Mouse (Mus musculus) intestine, embryonic 14.5 days (tissue): ENCODE results near the gene Dlec1. TPM values are rescaled to one million over a fixed set of nuclear protein-coding genes. Genes with fewer than 3 reads are reported as not detected.

Experiments
- ATAC-seq: fragments of 200-750 bp; cut with Nextera tagmentation; replicated peaks from 2 replicates; pipeline ENCODE4 v1.8.0; 2017; ENCODE audit warnings: low read depth, moderate number of reproducible peaks, moderate TSS enrichment, moderate library complexity; ENCODE audit not compliant: low FRiP score, low TSS enrichment
- DNase-seq: peaks from one replicate; pipeline ENCODE4 v3.0.0-alpha.2; 2018; ENCODE audit warnings: low spot score
- H3K27ac ChIP-seq: fragments of 300-500 bp; sonication (generic); 2 replicates; pipeline ENCODE4 v1.5.1; 2014; ENCODE audit warnings: low read depth, mild to moderate bottlenecking, control low read depth
- H3K27me3 ChIP-seq: fragments of 300-500 bp; sonication (generic); replicated peaks from 2 replicates; pipeline ENCODE4 v1.6.1; 2014; ENCODE audit warnings: low read length, control low read depth; ENCODE audit not compliant: control insufficient read depth, insufficient read depth
- H3K36me3 ChIP-seq: fragments of 300-500 bp; sonication (generic); 2 replicates; pipeline ENCODE4 v1.6.1; 2014; ENCODE audit warnings: low read length, control low read depth; ENCODE audit not compliant: control insufficient read depth, insufficient read depth
- H3K4me1 ChIP-seq: fragments of 300-500 bp; sonication (generic); replicated peaks from 2 replicates; pipeline ENCODE4 v1.6.1; 2014; ENCODE audit warnings: low read length, control low read depth, mixed read lengths; ENCODE audit not compliant: control insufficient read depth, insufficient read depth
- H3K4me2 ChIP-seq: fragments of 300-500 bp; sonication (generic); 2 replicates; pipeline ENCODE4 v1.6.1; 2014; ENCODE audit warnings: low read length
- H3K4me3 ChIP-seq: fragments of 300-500 bp; sonication (generic); 2 replicates; pipeline ENCODE4 v1.5.1; 2014; ENCODE audit warnings: low read depth, low read length, control low read depth, mixed read lengths
- H3K9ac ChIP-seq: fragments of 300-500 bp; sonication (generic); 2 replicates; pipeline ENCODE4 v1.6.1; 2014; ENCODE audit warnings: mild to moderate bottlenecking, low read length
- H3K9me3 ChIP-seq: fragments of 300-500 bp; sonication (generic); 2 replicates; pipeline ENCODE4 v1.6.1; 2016; ENCODE audit warnings: low read length, control low read depth; ENCODE audit not compliant: control insufficient read depth
- WGBS: fragments of 180-500 bp; shearing (Covaris S2); extraction: QIAGEN DNeasy Blood & Tissue Kit; methylation state at CpG from one replicate; pipeline ENCODE4 v1.1.7; 2014; 5-methylcytosine and 5-hydroxymethylcytosine counted together
- polyA plus RNA-seq: library from polyadenylated mRNA; unstranded; fragments of >200 nt; fragmentation: Nextera tagmentation; extraction: Ambion mirVana; gene quantifications from 2 replicates; pipeline ENCODE4 v1.2.1, GENCODE M21; 2014

Gene Dlec1
- polyA plus RNA-seq, 1 experiment from 2014 or later = 0.37 TPM

- Histone ChIP-seq H3K9ac (0 out of 2 replicates have a peak within 1 kb of the TSS, but pooled peaks have one; percentile 7), H3K27me3 (no peaks in the 10 kb centered on the region), H3K9me3 (no peaks in the 10 kb centered on the region), H3K36me3 (no peaks in the 10 kb centered on the region), H3K27ac (no peak within 1 kb of the TSS), H3K4me3 (peak within 1 kb of the TSS; percentile 47), H3K4me2 (peak within 1 kb of the TSS; percentile 56), H3K4me1 (no peaks in the 10 kb centered on the region)
- WGBS = under 1% methylated on average over 62 of the region's 65 CpGs
- ATAC-seq (peak; percentile 87), DNase-seq (peak; percentile 92)
These were observed 54.3 kb downstream of the Dlec1 start, which contains the start of gene Acaa1b for GRCm38 (mm10) chr9:119156278-119157201. Gene Acaa1b, minus strand, starts transcription at chr9:119157093.

- H3K4me1 ChIP-seq = no peaks in the 10 kb centered on the region
- no peak within 1 kb of the TSS for H3K4me3 ChIP-seq
- WGBS = 54% methylated on average over 4 of the region's 4 CpGs
- H3K9me3 ChIP-seq = no peaks in the 10 kb centered on the region
- ATAC-seq (no peak), DNase-seq (no peak)
- H3K36me3 ChIP-seq = no peaks in the 10 kb centered on the region
- H3K27ac ChIP-seq = no peak within 1 kb of the TSS
- no peak within 1 kb of the TSS for H3K4me2 ChIP-seq
- H3K9ac ChIP-seq = no peak within 1 kb of the TSS
- no peaks in the 10 kb centered on the region for H3K27me3 ChIP-seq
These were observed 56.6 kb downstream of the Dlec1 start, which contains the start of gene Gm47289 for GRCm38 (mm10) chr9:119158861-119159260. Gene Gm47289, plus strand, starts transcription at chr9:119159161.

GRCm38 (mm10) chr9:119160689-119161088 is 58.4 kb downstream of the Dlec1 start:
- H3K36me3 ChIP-seq = no peaks in the 10 kb centered on the region
- no peaks in the 10 kb centered on the region for H3K9me3 ChIP-seq
- 86% methylated on average over 3 of the region's 3 CpGs for WGBS
- no peak overlapping the region for H3K27ac ChIP-seq
- H3K27me3 ChIP-seq = no peaks in the 10 kb centered on the region
- DNase-seq = no peak
- H3K4me3 ChIP-seq = no peak overlapping the region
- no peaks in the 10 kb centered on the region for H3K4me1 ChIP-seq
- no peak for ATAC-seq
- H3K9ac ChIP-seq = no peak overlapping the region
- no peak overlapping the region for H3K4me2 ChIP-seq

GRCm38 (mm10) chr9:119164743-119165142 is 62.5 kb downstream of the Dlec1 start:
- WGBS = 89% methylated on average over 7 of the region's 7 CpGs
- Histone ChIP-seq H3K4me3 (no peak overlapping the region), H3K4me2 (no peak overlapping the region), H3K9ac (no peak overlapping the region), H3K36me3 (no peaks in the 10 kb centered on the region), H3K9me3 (no peaks in the 10 kb centered on the region), H3K4me1 (no peaks in the 10 kb centered on the region), H3K27ac (no peak overlapping the region), H3K27me3 (no peaks in the 10 kb centered on the region)
- no peak for ATAC-seq
- DNase-seq = no peak

- ATAC-seq (no peak), DNase-seq (no peak)
- no peak overlapping the region for H3K4me3 ChIP-seq
- no peaks in the 10 kb centered on the region for H3K4me1 ChIP-seq
- H3K36me3 ChIP-seq = no peaks in the 10 kb centered on the region
- no peaks in the 10 kb centered on the region for H3K27me3 ChIP-seq
- no peaks in the 10 kb centered on the region for H3K9me3 ChIP-seq
- H3K4me2 ChIP-seq = no peak overlapping the region
- 96% methylated on average over 6 of the region's 6 CpGs for WGBS
- no peak overlapping the region for H3K27ac ChIP-seq
- no peak overlapping the region for H3K9ac ChIP-seq
These were observed 63.3 kb downstream of the Dlec1 start for GRCm38 (mm10) chr9:119165548-119165947.

- no peaks in the 10 kb centered on the region for H3K9me3 ChIP-seq
- ATAC-seq = no peak
- H3K27ac ChIP-seq = no peak overlapping the region
- H3K4me2 ChIP-seq = no peak overlapping the region
- H3K4me3 ChIP-seq = no peak overlapping the region
- H3K9ac ChIP-seq = no peak overlapping the region
- no peak for DNase-seq
- 88% methylated on average over 2 of the region's 2 CpGs for WGBS
- no peaks in the 10 kb centered on the region for H3K27me3 ChIP-seq
- H3K4me1 ChIP-seq = no peaks in the 10 kb centered on the region
- no peaks in the 10 kb centered on the region for H3K36me3 ChIP-seq
These were observed 65.3 kb downstream of the Dlec1 start for GRCm38 (mm10) chr9:119167608-119168007.

GRCm38 (mm10) chr9:119179292-119179691 is 77.0 kb downstream of the Dlec1 start:
- H3K9ac ChIP-seq = no peak overlapping the region
- DNase-seq = no peak
- no peak overlapping the region for H3K27ac ChIP-seq
- H3K4me3 ChIP-seq = no peak overlapping the region
- no peaks in the 10 kb centered on the region for H3K36me3 ChIP-seq
- no peaks in the 10 kb centered on the region for H3K4me1 ChIP-seq
- H3K27me3 ChIP-seq = no peaks in the 10 kb centered on the region
- no peak for ATAC-seq
- H3K4me2 ChIP-seq = no peak overlapping the region
- H3K9me3 ChIP-seq = no peaks in the 10 kb centered on the region
- 90% methylated on average over 11 of the region's 11 CpGs for WGBS

- no peak for ATAC-seq
These were observed 79.0 kb downstream of the Dlec1 start for GRCm38 (mm10) chr9:119181241-119181728.

More at GRCm38 (mm10) chr9:119181241-119181728, 79.0 kb downstream of the Dlec1 start:
- 16% methylated on average over 3 of the region's 3 CpGs for WGBS
- DNase-seq = no peak
- Histone ChIP-seq H3K36me3 (no peaks in the 10 kb centered on the region), H3K4me2 (no peak overlapping the region), H3K4me3 (no peak overlapping the region), H3K9me3 (no peaks in the 10 kb centered on the region), H3K27ac (0 out of 2 replicates have a peak overlapping the region, but pooled peaks have one; percentile 16), H3K27me3 (no peaks in the 10 kb centered on the region), H3K4me1 (no peaks in the 10 kb centered on the region), H3K9ac (no peak overlapping the region)
